Mouse (Mus musculus) kidney, postnatal 25 days (tissue): Measurements from ENCODE around the gene Rbfox1.

Experiments
- DNase-seq, 2 experiments: peaks; one replicate each; pipeline ENCODE4 v3.0.0; 2021; ENCODE audit warnings: mixed read lengths in 2 of 2

Gene Rbfox1

GRCm38 (mm10) chr16:7159827-7160217 is 1274.7 kb downstream of the Rbfox1 start:
- DNase-seq, result no peak

DNA sequence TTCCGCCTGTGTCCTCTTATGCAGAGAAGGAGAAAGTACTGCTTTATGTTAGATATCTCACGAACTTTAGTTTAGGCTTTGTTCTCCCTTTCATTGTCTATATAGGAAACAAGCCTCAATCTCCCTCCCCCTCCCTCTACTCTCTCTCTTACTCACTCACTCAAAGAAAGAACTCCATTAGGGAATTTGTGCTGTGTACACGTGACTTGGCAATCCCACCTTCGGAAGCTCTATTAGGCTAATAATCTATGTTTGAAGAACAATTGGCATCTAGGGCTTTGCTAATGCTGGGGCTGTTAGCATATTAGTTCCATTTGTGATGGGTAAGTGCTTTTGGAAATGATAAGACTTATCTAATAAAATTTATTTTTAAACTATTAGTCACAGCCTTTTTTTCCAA is 1277.0 kb downstream of the Rbfox1 start:
- no peak for DNase-seq

DNA sequence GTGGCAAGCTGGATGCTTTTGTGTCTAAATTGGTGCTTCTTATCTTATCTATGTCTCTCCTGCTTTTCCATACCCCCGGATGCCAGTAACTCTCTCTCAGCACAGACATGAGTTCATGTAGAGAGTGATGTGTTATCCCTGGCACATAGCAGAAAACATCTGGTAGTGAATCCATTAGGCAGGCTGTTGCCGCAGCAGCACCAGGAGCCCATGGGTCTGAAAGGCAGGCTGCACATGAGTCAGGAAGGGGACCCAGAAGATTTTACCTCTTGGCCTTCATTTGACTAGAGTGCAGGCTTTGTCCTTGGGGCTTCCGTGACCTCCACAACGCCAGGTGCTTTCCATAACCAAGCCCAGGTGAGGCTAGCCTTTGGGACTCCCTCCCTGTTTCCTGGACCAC is 1278.5 kb downstream of the Rbfox1 start:
- no peak for DNase-seq

DNA sequence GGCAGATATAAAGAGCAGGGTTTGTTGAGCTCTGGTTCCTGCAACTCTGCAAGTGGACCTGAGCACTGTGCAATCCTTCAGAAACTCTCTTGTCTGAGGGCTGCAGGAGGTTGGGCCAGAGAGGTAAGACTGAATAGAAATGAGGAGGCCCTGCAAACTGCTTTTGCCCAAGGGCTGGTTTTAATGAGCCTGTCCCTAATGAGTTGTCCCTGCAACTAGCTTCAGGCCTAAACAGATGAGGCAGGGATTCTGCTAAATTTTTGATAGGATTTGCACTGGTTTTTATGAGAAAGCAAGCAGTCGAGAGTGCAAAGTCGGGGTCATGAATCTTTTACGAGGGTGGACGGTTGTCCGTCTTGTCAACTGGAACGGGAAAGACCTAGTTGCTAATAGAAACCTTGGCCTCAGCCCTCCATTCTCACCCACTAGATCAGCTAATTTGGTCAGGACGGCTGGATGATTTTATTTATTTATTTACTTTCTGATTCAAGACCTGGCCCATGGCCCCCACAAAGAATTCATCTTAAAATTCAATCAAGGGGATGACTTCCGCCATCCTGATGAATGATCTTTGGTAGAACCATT is 1279.1 kb downstream of the Rbfox1 start:
- no peak for DNase-seq

DNA sequence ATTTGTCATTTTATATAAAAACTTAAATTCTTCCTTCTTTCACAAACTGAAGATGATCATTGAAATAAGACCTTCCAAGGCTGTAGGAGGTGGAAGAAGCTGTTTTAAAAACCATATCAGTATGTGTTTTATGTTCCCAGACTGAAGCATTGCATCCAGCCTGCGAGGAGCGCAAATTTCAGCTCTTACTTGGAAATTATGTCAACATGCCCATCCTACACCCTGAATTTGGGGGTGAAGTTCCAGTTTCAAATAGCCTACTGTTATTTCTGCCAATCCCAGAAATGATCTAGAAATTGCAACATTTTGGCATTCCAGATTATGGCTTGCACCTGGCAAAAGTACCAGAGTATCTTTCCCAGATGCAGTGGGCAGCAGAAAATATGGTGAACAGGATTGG is 1290.8 kb downstream of the Rbfox1 start:
- DNase-seq, result no peak

DNA sequence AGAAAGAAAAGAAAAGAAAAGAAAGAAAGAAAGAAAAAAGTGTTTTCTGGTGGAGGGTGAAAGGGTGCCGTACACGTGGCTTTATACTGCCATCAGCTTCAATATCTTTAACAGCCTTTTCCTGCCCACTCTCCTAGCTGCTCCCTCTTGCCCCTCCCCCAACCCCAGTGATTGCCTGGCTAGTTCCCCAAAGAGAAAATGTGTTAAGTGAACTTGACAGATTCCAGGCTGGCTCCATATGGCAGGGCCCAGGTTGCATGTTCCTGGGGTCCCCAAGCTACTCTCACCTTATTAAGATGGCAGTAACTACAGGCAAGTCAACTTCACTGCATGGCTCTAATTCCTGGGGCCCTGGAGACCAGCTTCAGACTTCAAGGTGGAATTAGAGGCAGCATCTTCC is 1302.6 kb downstream of the Rbfox1 start:
- DNase-seq, result no peak

DNA sequence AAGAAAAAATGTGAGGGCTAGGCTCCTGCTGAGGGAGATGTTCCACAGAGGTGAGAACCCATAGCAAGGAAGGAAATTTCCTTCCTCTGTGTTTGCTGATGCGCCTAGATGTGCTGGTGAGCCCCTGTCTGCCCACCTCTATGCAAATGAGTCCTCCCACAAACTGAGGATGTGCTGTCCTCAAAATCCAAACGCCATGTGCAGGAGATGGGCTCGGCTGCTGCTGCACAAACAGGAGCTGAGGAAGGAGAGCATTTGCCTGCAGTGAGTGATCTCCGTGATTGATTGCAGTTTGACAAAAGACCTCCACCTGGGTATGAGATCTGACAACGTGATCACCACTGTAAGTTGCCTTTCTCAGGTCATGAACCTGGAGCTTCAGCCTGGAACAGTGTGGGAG is 1308.4 kb downstream of the Rbfox1 start:
- no peak for DNase-seq

- DNase-seq, result no peak
Measured at GRCm38 (mm10) chr16:7197953-7198352, 1312.8 kb downstream of the Rbfox1 start.

- DNase-seq, result no peak
Measured at GRCm38 (mm10) chr16:7200239-7200638, 1315.1 kb downstream of the Rbfox1 start.

DNA sequence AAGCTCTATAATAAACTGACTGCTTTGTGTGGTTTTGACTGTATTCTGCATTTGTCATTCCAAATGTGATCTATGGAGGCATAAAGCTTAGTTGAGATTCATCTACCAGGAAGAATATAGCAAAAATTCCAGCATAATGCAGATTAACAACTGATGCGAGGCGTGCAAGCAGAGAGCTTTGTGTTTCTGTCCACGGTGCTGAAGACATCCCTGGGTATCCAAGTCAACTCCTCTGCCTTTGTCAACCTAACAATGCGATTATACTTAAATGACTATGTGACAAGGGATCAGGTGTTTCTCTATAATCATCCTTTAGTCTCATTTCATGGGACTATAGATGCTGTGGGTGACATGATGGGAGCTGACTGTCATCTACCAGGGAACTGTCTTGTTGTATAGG is 1316.7 kb downstream of the Rbfox1 start:
- DNase-seq, result no peak

- DNase-seq, result peak; percentile 5 to 35
Measured at GRCm38 (mm10) chr16:7206116-7206900, 1321.2 kb downstream of the Rbfox1 start.

DNA sequence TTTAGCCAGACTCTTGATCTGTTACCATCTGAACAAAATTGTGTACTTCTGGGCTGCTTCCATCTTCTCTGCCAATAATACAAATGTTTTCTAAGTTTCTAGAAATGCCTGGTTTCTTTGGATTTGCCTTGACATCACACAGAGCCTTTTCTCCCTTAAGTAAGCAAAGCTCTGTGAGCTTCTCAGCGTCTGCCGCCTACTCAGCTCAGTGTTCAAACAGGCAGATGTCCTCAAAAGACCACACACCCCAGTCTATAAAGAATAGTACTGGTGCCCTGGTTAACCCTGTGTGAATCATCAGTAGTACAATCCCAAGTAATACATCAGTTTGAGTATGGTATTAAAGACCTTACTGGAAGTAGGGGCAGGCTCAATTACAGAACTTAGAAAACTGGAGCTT is 1322.4 kb downstream of the Rbfox1 start:
- DNase-seq, result no peak

- no peak for DNase-seq
Measured at GRCm38 (mm10) chr16:7212756-7213155, 1327.6 kb downstream of the Rbfox1 start.

GRCm38 (mm10) chr16:7223265-7223664 is 1338.1 kb downstream of the Rbfox1 start:
- DNase-seq, result no peak

DNA sequence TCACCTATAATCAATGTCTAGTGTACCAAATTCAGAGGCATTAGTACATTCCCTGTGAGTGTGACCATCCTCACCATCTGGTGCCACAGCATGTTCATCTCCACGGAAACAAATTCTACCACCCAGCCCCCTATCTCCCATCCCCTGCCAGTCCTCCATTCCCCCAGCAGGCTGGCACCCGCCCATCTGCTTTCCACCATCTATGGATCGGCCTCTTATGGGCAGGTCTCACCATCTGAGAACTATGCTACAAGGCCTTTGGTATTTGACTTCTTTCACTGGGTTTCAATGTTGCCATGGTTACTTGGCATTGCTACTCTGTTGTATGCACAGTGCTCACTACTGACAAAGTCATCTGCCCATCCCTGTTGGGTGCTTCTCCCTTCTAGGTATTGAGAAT is 1340.8 kb downstream of the Rbfox1 start:
- DNase-seq, result no peak

DNA sequence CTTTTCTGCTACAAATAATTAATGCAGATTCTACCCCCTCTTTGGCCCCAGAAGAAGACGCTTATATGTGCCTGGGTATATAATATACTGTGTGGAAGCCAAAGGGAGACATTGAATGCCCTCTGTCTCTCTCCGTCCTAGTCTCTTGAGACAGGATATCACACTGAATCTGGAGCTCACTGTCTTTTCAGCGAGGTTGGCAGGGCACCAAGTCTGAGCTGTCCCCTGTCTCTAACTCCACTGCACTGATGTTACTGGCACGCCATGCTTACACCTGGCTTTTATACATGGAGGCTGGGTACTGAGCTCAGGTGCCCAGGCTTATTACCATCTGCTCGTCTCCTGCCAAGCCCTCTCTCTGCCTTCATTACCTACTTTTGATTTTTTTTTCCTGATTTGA is 1343.1 kb downstream of the Rbfox1 start:
- DNase-seq, result no peak

GRCm38 (mm10) chr16:7229232-7229631 is 1344.1 kb downstream of the Rbfox1 start:
- no peak for DNase-seq

DNA sequence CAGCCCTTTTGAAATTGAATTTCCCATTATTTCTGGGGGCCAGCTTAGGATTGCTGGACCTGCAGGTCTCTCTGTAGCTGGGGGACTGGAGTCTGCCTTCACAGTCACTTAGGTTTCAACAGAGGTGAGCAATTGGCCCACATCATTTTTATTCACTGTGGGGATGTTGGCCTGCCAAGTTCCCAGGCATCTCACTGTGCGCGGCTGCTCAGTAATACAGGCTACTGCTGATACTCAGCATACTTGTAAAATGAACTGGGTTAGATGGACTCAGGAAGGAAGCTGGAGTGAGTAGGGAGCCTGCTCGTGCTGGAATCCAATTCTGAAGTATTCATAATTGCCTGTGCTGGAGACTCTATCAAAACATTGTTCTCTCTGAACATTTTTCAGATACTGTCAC is 1356.5 kb downstream of the Rbfox1 start:
- no peak for DNase-seq

- no peak for DNase-seq
Measured at GRCm38 (mm10) chr16:7242501-7242900, 1357.3 kb downstream of the Rbfox1 start.

DNA sequence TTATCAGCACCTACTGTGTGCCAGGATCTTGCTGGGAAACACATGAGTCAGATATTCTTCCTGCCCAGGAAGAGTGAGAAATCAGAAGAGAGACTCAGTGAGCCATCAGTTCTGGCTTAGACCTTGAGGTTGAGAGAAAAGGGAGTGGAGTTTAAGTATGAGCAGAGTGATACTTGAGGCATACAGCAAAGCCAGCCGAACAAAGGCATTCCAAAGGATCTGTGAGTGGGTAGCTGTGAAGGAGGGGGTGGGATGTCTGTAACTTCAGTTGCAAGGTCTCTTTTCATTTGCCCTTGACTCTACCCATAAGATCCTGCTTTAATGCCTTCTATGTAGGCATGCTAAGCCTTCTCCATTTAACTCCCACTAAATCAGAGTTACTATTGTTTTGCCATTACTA is 1359.2 kb downstream of the Rbfox1 start:
- no peak for DNase-seq

DNA sequence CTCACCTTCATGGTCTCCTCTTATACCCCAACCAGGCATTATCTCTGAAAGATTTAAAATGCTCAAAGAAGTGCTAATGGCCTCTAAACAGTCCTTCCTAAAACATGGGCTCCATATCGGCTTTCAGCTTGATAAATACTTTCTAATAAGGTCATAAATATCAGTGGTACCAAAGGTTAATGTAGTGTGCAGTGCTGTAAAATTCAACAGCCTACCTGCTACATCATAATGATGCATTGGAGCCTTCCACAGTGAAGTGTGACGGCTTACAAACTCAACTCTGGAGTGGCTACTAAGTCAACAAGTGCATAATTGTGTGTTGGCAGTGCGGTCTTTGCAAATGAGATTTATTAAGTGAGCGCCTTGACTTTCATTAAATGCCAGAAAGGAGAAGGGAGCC is 1366.5 kb downstream of the Rbfox1 start:
- no peak for DNase-seq

GRCm38 (mm10) chr16:7257366-7257765 is 1372.2 kb downstream of the Rbfox1 start:
- no peak for DNase-seq

GRCm38 (mm10) chr16:7263261-7263660 is 1378.1 kb downstream of the Rbfox1 start:
- no peak for DNase-seq

GRCm38 (mm10) chr16:7265715-7266114 is 1380.6 kb downstream of the Rbfox1 start:
- no peak for DNase-seq

DNA sequence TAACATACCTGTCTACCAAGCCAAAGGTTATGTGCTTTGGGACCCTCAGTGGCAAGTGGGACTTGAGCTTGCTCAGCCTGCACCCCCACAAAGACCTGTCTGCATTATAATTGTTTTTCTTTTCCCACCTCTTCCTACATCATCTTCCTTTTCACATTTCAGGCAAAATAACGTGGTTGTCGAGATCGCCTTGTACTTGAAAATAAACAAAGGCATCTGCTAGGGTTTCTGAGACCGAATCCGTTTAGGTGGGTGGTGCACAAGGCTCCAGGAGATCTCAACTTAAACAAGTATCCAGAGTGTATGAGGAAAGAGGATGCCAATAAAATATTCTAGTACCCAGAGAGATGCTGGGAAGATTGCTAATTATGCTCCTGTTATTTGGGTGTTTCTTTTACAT is 1390.3 kb downstream of the Rbfox1 start:
- no peak for DNase-seq
